Comparison of ENCODE assay signal across 10 mouse cellular contexts in the genomic region with DNA sequence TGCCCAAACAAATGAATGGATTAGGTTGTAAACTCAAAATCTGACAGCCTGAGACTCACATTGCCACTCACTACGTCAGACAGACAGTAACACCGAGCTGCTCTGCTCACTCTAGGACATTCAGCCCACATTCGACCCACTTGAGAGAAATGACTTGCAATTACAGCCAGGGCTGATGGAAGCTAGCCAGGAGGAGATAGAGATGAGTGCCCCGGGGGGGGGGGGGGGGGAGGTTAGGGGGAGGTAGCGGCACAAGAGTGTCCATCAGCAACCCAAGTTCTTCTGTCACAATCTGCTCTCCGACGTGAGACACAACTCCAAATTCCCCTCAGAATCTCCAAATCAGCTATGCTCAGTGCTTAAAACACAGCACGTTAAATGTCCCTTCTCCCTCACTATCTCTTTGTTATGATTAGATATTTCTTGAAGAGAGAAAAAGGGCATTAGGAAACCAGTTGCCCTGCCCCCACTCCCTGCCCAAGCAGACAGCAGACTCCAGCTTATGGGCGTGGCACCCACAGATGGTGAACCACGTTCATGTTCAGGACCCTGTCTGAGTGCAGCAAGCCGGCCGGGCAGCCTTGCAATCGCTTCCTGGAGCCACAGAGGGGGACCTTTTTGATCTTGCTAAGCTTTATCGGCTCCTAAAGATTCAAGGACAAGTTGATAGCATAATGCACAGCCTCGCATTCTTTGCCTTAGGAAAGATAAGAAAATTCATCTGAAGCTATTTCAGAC.
A peak's percentile ranks its signal among the peaks of the same experiment; 100 is the strongest.
DNase-seq lines count a peak whose midpoint lies in the region; TF ChIP-seq lines count a peak whose summit lies in the region.
"Had no signal": no experiment of that assay in that cellular context is flagged by ENCODE, and none has a peak within 500 bp of the region (broad histone marks: within the 10 kb centered on the region; RNA-seq: fewer than 3 reads in every experiment).

No protein-coding gene starts in this region.

- no peaks in the 10 kb centered on the region for H3K27me3 ChIP-seq in MEL (ENCODE audit: control insufficient read depth in 1 of 2, insufficient read depth in 2 of 2, low read length in 2 of 2)
- H3K27me3 ChIP-seq: Patski had no signal

- TF ChIP-seq EP300 in MEL (IDR thresholded peaks at IDR 0.05; ENCODE audit: low read depth in 1 of 2, low read length in 2 of 2): peak in 1 of 2 experiments; percentile 26; a peak in 1 of 4 replicates

- no peak for TF ChIP-seq RAD21 in MEL (IDR thresholded peaks at IDR 0.05; ENCODE audit: low read depth, low read length)

- peaks cover 3% of the 10 kb centered on the region; the same call in 1 of the 2 replicates for H3K4me1 ChIP-seq in lung, adult 2 months (ENCODE audit: control insufficient read depth, insufficient read depth, low read length)
- peaks cover 4 to 19% of the 10 kb centered on the region in 2 experiments for H3K4me1 ChIP-seq in MEL (ENCODE audit: control insufficient read depth in 1 of 2, insufficient read depth in 2 of 2, low read length in 2 of 2)

- H3K79me2 ChIP-seq in MEL (ENCODE audit: control insufficient read depth, insufficient read depth, low read length, poor library complexity): no peaks in the 10 kb centered on the region

- H3K9ac ChIP-seq in MEL (ENCODE audit: control insufficient read depth, low read depth, low read length, poor library complexity, severe bottlenecking): 0 out of 2 replicates have a peak overlapping the region, but pooled peaks have one; percentile 11

- H3K4me3 ChIP-seq in lung, adult 2 months (replicated peaks; ENCODE audit: extremely low read depth, low read depth, low read length): no peak overlapping the region
- peak overlapping the region; percentile 1 to 8; a peak in 2 of 4 replicates for H3K4me3 ChIP-seq in MEL (ENCODE audit: control insufficient read depth in 1 of 2, insufficient read depth in 1 of 2, low read depth in 2 of 2, low read length in 2 of 2)

- WGBS in lung, adult 2 months: 29% methylated on average over 15 of the region's 15 CpGs

- H3K9me3 ChIP-seq in MEL (replicated peaks; ENCODE audit: insufficient read depth, low read length): no peaks in the 10 kb centered on the region

- no peak for TF ChIP-seq CTCF in lung, adult 2 months (IDR thresholded peaks at IDR 0.05; ENCODE audit: insufficient read depth, low read length)
- no peak for TF ChIP-seq CTCF in MEL (IDR thresholded peaks at IDR 0.05 in 2 of 3, conservative IDR thresholded peaks at IDR 0.05 in 1 of 3; ENCODE audit: control insufficient read depth in 1 of 3, insufficient read depth in 1 of 3, low read depth in 2 of 3, low read length in 3 of 3, poor library complexity in 1 of 3, severe bottlenecking in 1 of 3)

- H3K36me3 ChIP-seq in MEL (ENCODE audit: control insufficient read depth in 1 of 2, insufficient read depth in 2 of 2, low read length in 2 of 2): peaks cover 0 to 10% of the 10 kb centered on the region in 2 experiments; a peak in 2 of 4 replicates

- no peak overlapping the region for H3K27ac ChIP-seq in MEL (ENCODE audit: control insufficient read depth, low read depth, low read length)
- H3K27ac ChIP-seq: macrophage had no signal

- TF ChIP-seq POLR2A in lung, adult 2 months (IDR thresholded peaks at IDR 0.05; ENCODE audit: borderline replicate concordance, extremely low read depth, low read depth, low read length): no peak
- no peak for TF ChIP-seq POLR2A in MEL (IDR thresholded peaks at IDR 0.05; ENCODE audit: control insufficient read depth in 1 of 2, insufficient read depth in 1 of 2, low read depth in 1 of 2, low read length in 2 of 2, poor library complexity in 1 of 2)

- DNase-seq in lung, adult 18-20 months: peak; percentile 27 to 28
- DNase-seq in lung, adult 2 months: no peak
- DNase-seq in MEL (ENCODE audit: low read depth, low spot score): peak; percentile 79
- DNase-seq in adrenal gland, postnatal 14 days: peak; percentile 69
- DNase-seq in lung, postnatal 36 days: peak; percentile 46
- no peak for DNase-seq in layer of hippocampus, adult 8-10 months (ENCODE audit: low spot score in 2 of 2)
- DNase-seq in embryo, embryonic 9.5 days (ENCODE audit: extremely low spot score): no peak
- DNase-seq: cerebellum, adult 8-10 months had no signal

TF ChIP-seq in MEL, 35 proteins besides CTCF, POLR2A, EP300 and RAD21:
- TF ChIP-seq ZNF384 (IDR thresholded peaks at IDR 0.05; ENCODE audit: low read depth, low read length) (no peak), POLR2AphosphoS5 (IDR thresholded peaks at IDR 0.05; ENCODE audit: borderline replicate concordance, low read depth, low read length) (no peak), ELF1 (IDR thresholded peaks at IDR 0.05; ENCODE audit: low read depth, low read length) (no peak), MYC (IDR thresholded peaks at IDR 0.05; ENCODE audit: low read depth, low read length) (no peak; the same call in 1 of the 2 replicates), MAFK (IDR thresholded peaks at IDR 0.05; ENCODE audit: borderline replicate concordance, low read depth, low read length) (no peak), KAT2A (conservative IDR thresholded peaks at IDR 0.05; ENCODE audit: low read depth, low read length) (no peak), NRF1 (IDR thresholded peaks at IDR 0.05; ENCODE audit: insufficient read depth, low read depth, low read length, poor library complexity, severe bottlenecking) (no peak), ZKSCAN1 (IDR thresholded peaks at IDR 0.05; ENCODE audit: low read depth, low read length) (no peak), NELFE (IDR thresholded peaks at IDR 0.05; ENCODE audit: low read depth, low read length) (no peak), MAZ (IDR thresholded peaks at IDR 0.05; ENCODE audit: low read depth, low read length) (no peak), USF2 (IDR thresholded peaks at IDR 0.05; ENCODE audit: borderline replicate concordance in 1 of 2, insufficient read depth in 1 of 2, low read depth in 1 of 2, low read length in 2 of 2) (no peak), MEF2A (IDR thresholded peaks at IDR 0.05; ENCODE audit: extremely low read depth, insufficient replicate concordance, low read depth, low read length, poor library complexity, severe bottlenecking) (no peak), TAL1 (IDR thresholded peaks at IDR 0.05; ENCODE audit: low read length) (no peak), USF1 (IDR thresholded peaks at IDR 0.05; ENCODE audit: low read depth, low read length) (no peak), ZMIZ1 (IDR thresholded peaks at IDR 0.05; ENCODE audit: low read depth, low read length) (no peak), POLR2AphosphoS2 (IDR thresholded peaks at IDR 0.05; ENCODE audit: low read length) (no peak), E2F4 (IDR thresholded peaks at IDR 0.05; ENCODE audit: borderline replicate concordance, low read depth, low read length) (no peak), HCFC1 (IDR thresholded peaks at IDR 0.05; ENCODE audit: low read depth, low read length) (no peak), GABPA (IDR thresholded peaks at IDR 0.05; ENCODE audit: low read depth, low read length) (no peak), TBP (IDR thresholded peaks at IDR 0.05; ENCODE audit: low read depth, low read length) (no peak), MYB (IDR thresholded peaks at IDR 0.05; ENCODE audit: low read depth, low read length) (no peak), ETS1 (IDR thresholded peaks at IDR 0.05; ENCODE audit: low read depth, low read length) (peak; percentile 32; the same call in 1 of the 2 replicates), SMC3 (IDR thresholded peaks at IDR 0.05; ENCODE audit: low read depth, low read length) (no peak), CHD1 (IDR thresholded peaks at IDR 0.05; ENCODE audit: low read depth, low read length) (no peak), ZC3H11A (IDR thresholded peaks at IDR 0.05; ENCODE audit: low read depth, low read length) (no peak), TCF12 (IDR thresholded peaks at IDR 0.05; ENCODE audit: low read depth, low read length) (peak; percentile 24; the same call in 1 of the 2 replicates), GATA1 (IDR thresholded peaks at IDR 0.05; ENCODE audit: low read depth, low read length) (peak; percentile 20; the same call in 1 of the 2 replicates), RCOR1 (IDR thresholded peaks at IDR 0.05; ENCODE audit: low read depth, low read length) (peak; percentile 18; the same call in 1 of the 2 replicates), JUND (IDR thresholded peaks at IDR 0.05; ENCODE audit: low read depth, low read length) (no peak), UBTF (IDR thresholded peaks at IDR 0.05; ENCODE audit: borderline replicate concordance, insufficient read depth, low read depth, low read length) (no peak), CHD2 (IDR thresholded peaks at IDR 0.05; ENCODE audit: low read length) (peak; percentile 70), SIN3A (IDR thresholded peaks at IDR 0.05; ENCODE audit: low read length) (peak; percentile 42; the same call in 1 of the 2 replicates), MAX (IDR thresholded peaks at IDR 0.05; ENCODE audit: low read length) (no peak), BHLHE40 (IDR thresholded peaks at IDR 0.05; ENCODE audit: borderline replicate concordance, low read depth, low read length) (peak; percentile 39), MXI1 (IDR thresholded peaks at IDR 0.05; ENCODE audit: low read depth, low read length) (peak; percentile 75)

Comparison
In these comparisons a context has a peak if more than half of its experiments do, and no peak if none do; other contexts are left out.
1. DNase-seq: peak in lung, adult 18-20 months (2 of 2), MEL (single experiment), adrenal gland, postnatal 14 days (single experiment) and lung, postnatal 36 days (single experiment); none in lung, adult 2 months (single experiment), layer of hippocampus, adult 8-10 months (0 of 2) and embryo, embryonic 9.5 days (single experiment).